Mouse (Mus musculus): ENCODE measurements around the gene Myo15.
"Not testable (repeated sequence)": the region's sequence is repeated elsewhere in the genome, so short reads cannot be mapped to it uniquely, and the experiment has no call there.

Gene Myo15

DNA sequence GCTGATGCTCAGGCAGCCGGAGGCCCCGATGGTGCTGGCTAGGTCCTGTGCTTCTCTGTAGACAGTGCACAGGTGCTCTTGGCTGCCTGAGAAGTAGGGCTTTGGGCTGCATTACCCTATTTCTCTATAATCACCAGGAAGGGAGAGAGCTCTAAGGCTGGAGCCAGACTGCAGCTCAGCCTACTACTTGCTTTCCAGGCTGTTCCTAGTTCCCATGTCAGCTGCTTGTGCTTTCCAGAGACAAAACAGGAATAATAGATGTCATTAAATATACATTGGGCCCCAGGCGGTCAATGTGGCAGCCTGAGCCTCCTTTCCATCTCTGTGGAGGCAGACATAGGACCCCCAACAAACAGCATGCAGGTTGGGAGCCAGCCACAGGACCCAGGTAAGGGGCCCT, at the start of gene Myo15:
TSS of gene Myo15 (plus strand) at position 301 of the 400 bp plus-strand sequence.
- no peak for DNase-seq

DNA sequence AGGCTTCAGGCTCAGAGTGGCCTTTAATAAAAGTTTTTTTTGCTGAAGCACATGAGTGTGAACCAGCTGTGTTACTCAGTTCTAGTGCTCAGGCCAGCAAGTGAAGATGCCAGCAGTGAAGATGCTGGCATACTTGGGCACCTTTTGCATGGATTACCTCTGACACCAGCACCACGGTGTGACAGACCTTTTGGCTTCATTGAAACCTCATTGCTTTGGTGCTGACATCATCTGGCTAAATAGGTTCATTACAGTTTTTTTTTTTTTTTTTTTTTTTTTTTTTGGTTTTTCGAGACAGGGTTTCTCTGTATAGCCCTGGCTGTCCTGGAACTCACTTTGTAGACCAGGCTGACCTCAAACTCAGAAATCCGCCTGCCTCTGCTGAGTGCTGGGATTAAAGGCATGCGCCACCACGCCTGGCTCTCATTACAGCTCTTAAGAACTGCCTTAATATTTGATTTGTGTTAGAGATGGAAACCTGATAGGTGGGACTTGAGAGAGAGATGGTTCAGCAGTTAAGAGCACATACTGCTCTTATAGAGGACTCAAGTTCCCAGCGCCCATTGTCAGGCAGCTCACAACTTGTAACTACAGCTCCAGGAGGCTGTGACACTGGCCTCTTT, 47.0 kb upstream of the Myo15 start:
- no peak for DNase-seq

DNA sequence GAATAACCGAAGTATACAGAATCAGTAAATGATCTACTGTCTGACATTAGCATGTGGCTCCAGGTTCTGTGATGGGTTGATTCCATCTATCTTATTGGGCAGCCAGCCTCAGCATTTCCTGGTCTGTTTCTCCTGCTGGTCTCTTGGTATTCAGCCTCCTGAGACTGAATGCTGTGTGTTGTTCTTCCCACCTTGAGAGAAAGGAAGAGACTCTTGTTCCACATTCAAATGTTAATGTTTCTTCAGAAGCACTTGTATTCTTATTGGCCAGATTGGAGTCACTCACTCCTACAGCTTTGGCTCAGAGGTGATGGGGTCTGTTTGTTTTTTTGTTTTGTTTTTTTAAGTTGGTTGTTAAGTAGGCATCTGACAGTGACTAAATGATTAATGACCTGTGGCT, 46.1 kb upstream of the Myo15 start:
- no peak for DNase-seq

DNA sequence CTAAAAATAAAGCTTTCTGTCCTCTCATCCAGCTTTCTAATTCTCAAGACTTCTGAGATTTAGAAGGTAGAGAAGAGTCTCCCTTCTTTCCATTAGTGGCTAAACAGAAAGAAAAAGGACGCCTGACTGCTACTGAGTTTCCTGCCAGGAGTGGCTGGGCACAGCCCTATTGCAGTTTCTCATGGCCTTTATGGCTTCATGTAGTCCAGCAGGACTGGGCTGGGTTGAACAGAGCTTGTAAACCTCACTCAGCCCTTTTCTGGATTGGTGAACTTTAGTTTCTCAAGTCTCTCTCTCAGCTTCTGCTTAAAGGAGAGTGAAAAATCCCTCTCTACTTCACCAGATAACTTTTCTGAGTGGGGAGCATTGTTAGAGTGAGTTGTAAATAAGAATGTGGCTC, 42.7 kb upstream of the Myo15 start:
- DNase-seq: no peak

DNA sequence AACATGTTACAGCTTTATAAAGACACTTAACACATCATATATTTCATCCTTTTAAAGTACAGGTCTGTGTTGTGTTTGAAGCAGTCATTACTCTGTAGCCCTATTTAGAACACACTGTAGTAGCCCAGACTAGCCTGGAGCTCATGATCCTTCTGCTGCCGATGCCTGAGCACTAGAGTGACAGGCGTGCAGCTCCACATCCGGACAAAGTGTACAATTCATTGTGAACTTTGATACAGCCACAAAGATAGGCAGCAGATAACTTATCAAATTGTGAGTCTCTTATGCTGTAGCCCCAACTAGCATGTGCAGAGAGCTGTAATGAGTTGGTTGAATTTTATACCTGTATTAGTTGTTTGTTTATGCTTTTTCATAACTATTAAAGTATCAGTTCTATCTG, 41.5 kb upstream of the Myo15 start:
- no peak for DNase-seq

DNA sequence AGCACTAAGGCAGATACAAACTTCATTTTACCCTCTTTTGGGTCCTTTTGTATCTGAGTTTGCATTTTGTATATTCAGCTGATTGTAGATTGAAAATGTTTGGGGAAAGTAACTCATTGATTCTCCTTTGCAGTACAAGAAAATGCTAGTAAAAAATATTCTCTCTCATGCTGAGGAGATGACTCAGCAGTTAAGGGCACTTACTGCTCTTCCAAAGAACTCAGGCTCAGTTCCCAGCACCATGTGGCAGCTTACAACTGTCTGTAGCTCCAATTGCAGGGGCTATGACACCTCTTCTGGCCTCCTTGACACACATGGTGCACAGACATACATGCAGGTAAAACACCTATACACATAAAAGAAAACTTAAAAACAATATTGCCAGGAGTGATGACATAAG, 35.6 kb upstream of the Myo15 start:
- no peak for DNase-seq

DNA sequence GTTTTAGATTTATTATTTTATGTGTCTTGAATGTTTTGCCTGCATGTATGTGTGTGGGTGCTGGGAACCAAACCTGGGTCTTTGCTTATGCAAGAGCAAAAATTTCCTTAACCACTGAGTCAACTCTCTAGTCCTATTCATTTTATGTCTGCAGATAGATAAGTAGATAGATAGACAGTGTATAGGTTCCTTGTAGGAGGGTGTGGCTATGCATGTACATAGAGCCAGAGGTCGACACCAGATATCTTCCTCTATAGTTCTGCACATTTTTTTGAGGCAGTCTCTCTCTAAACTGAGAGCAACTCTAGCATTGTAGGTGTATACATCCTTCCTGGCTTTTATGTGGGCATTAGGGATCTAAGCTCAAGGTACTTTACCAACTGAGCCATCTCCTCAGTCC, 34.0 kb upstream of the Myo15 start:
- DNase-seq: no peak

DNA sequence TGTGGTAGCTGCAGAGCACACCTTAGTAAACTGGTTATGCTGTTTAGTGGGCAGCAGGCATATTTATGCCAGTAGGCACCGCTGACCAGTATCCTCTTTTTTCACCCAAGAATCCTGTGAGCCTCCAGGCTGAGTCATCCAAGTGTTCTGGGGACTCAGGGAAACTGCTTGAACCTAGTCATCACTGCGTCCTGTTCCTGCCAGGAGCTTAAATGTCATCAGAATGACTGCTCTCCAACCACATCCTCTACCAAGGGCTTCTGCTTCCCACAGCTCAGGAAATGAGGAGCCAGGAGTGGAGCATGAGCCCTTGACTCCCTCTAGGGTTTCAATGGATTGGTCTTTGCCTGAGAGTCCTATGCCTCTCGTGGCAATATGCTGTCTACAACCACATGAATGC, 32.5 kb upstream of the Myo15 start:
- no peak for DNase-seq

DNA sequence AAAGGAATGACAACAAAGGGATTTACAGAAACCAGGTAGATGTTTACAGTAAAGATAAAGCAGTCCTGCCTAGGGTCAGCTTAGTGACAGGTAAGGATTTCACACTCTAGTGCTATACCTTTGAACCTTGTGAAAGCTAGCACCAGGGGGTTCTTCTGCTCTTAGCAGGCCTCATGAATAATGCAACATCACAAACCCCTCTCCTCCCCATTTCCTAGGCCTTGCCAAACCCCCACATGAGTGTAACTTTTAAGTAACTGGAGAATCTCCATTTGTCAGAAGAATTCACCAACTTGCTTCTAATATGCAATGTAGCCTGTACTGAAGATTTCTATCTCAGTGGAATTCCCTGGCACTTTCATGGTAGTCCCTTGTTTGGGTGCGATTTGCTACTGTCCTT, 29.5 kb upstream of the Myo15 start:
- DNase-seq: not testable (repeated sequence)

DNA sequence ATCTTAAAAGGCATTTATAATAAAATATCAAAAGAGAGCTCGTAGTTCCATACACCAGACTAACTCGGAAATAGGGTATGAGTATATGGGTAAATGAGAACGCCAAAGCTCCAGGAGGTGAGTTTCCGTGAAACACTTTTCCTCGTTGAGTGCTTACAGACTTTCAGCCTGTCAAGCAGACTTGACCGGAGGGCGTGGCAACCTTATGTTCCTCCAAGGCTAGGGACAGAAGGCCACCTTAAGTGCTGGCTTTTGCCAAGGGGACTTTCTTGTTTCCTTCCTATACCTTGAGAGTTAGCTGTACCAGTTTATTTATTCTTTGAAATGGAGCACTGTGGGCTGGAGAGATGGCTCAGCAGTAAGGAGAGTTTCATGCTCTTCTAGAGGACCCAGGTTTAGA, 29.0 kb upstream of the Myo15 start:
- no peak for DNase-seq

DNA sequence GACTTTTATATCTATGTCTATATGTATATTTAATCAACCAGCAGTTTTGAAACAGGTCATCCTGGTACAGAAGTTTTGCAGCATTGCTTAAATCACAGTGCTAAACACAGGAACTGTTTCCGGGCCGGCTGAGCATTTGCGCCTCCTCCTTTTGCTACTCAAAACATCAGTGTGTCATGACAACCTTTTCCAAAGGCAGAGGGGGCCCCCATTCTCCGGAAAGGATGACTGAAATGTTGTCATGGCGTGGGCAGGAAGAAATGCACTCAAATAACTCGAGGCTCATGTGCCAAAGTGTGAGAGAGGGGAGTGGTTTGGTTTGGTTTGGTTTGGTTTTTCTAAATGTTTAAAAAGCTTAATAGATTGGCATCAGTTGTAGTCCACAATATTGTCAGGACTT, 26.2 kb upstream of the Myo15 start:
- no peak for DNase-seq

DNA sequence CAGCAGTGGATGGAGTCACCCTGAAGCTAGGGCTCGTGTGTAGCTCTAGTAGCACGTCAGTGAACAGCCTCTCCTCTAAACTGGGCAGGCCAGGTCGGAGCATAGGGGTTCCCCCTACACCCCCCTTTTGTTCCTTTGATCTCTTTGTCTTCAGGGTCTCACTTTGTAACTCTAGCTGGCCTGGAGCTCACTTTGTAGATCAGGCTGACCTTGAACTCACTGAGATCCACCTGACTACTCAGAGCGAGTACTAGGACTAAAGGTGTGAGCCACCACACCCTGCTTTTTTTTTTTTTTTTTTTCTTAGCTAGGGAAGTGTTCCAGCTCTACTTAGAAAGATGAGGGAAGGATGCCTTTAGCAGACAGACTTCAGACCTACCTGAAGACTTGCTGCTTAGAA, 25.1 kb upstream of the Myo15 start:
- no peak for DNase-seq

DNA sequence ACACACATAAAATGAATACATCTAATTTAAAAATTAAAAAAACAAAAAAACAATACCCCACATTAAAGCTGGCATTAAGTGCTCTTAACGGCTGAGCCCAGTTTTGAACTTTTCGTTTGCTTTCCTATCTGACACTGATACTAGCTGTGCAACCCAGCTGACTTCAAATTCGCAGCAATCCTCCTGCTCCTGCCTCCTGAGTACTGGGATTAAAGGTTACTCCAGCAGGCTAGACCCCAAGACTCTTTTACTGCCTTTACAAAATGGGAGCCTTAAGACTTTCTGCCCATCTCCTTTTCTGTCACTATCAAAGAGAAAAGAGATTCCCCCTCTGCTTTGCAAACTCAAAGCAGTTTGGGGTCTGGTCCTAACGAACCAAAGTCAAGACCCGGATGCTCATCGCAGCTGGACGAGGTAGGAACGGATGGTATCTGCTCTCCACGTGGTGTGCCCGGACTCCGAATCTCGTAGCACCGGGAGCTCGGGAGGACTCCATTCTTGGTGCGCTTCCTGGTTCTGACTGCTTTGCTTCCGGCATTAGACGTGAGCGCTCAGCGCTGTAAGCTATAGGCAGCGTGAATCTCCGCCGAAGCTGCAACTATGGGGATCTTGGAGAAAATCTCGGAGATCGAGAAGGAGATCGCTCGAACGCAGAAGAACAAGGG, 14.9 kb upstream of the Myo15 start, which contains the start of gene Drg2:
TSS of gene Drg2 (plus strand) at position 512 of the 665 bp plus-strand sequence.
- peak; percentile 89 for DNase-seq

DNA sequence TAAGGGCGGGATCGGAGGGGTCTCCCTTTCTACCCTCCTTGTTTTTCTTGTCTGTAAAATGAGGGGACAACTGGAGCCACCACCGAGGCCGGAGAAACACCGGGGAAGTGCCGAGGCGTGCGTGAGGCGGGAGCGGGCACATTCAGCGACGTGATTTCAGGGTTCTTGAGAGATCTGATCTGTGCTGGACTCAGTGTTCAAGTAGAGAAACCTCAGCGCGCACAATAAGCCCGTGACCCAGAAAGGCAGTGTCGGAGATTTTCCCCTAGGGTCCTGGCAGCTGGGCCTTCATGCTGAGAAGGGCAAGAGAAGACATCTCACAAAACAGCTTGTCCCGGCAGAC, 14.4 kb upstream of the Myo15 start:
- no peak for DNase-seq

DNA sequence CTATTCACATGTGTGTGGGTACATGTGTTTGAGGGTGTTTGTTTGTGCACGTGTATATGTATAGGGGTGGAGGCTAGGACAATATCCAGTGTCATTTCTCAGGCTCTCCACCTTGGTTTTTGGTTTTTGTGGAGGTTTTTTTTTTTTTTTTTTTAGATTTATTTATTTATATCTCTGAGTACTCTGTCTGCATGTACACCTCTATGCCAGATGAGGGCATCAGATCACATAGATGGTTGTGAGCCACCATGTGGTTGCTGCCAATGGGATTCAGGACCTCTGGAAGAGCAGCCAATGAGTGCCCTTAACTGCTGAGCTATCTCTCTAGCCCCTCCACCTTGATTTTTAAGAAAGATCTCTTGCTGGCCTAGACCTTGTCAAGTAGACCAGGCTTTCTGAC, 11.2 kb upstream of the Myo15 start:
- DNase-seq: no peak

DNA sequence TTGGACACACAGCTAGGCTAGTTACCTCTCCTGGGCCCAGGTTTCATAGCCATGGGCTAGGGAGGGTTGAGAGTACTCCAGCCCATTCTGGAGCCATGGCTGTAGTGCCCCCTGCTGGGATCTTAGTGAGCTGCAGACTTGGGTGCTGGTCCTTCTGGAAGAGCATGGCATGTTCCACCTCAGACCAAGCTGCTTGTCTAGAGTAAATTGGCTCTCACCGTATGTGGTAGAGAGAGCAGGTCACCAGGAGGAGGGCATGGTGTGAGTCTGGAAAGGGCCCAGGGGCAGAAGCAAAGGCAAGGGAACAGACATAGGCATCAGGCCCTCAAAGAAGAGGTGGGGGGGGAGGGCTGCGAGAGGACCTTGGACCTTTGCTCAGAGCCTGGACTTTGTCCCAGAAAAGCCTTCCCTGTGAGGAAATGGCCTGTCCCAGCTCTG, 3.2 kb upstream of the Myo15 start:
- peak; percentile 76 for DNase-seq

DNA sequence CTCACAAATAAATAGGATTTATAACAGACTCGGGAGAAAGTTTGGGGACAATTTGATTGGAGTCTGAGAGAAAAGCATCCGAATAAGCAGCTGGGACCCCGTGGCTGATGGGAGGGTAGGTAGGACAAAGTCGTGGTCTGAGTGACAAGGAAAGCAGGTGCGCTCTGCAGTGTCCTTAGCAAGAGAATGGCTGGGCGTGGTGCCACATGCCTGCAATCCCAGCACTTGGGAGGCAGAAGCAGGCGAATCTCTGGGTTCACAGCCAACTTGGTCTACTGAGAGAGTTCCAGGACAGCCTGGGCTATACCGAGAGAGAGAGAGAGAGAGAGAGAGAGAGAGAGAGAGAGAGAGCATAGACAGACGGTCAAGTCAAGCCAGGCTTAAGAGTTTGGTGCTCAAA, 1.6 kb downstream of the Myo15 start:
- DNase-seq: no peak

DNA sequence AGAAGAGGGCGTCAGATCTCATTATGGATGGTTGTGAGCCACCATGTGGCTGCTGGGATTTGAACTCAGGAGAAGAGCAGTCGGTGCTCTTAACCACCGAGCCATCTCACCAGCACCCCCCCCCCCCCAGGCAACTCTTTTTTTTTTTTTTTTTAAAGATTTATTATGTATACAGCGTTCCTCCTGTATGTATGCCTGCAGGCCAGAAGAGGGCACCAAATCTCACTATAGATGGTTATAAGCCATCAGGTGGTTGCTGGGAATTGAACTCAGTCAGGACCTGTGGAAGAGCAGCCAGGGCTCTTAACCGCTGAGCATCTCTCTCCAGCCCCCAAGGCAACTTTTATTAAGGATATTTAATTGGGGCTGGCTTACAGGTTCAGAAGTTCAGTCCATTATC, 5.4 kb downstream of the Myo15 start:
- no peak for DNase-seq

DNA sequence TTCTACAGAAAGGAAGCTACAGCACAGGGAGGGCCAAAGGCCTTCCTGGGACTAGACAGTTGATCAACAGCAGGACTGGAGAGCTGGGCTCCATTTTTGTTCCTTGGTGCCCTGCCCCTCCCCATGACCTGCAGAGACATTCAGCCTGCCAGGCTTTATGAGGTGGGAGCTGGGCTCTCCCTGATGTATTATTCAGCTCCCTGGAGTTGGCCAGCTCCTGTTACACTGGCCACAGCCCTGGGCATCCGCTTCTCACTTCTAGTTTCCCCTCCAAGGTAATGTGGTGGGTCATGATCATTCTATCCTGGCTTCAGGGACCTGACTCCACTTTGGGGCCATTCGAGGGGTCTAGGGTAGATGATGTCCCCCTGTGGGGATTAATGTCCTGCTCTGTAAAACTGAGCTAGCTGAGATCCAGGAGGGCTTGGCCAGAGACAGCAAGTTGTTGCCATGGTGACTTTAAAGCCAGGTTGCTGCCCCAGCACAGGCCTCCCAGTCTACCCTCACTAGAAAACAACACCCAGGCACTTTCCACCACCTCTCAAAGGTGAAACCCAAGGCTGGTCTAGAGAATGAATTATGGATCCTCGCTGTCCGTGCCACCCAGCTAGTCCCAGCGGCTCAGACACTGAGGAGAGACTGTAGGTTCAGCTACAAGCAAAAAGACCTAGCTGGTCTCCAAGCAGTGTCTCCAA, 6.7 kb downstream of the Myo15 start:
- no peak for DNase-seq

DNA sequence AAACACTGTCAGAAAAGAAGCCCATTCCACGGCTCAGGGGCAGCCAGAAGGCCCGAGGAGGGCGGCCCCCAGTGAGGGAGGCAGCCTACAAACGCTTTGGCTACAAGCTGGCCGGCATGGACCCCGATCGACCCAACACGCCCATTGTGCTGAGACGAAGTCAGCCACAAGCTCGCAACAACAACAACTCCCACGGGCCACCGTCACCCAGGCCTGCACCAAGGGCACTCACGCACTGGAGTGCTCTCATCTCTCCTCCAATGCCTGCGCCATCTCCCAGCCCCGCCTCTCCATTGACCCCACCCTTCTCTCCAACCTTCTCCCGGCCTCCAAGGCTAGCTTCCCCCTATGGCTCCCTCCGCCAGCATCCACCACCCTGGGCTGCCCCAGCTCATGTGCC, 9.0 kb downstream of the Myo15 start:
- no peak for DNase-seq

DNA sequence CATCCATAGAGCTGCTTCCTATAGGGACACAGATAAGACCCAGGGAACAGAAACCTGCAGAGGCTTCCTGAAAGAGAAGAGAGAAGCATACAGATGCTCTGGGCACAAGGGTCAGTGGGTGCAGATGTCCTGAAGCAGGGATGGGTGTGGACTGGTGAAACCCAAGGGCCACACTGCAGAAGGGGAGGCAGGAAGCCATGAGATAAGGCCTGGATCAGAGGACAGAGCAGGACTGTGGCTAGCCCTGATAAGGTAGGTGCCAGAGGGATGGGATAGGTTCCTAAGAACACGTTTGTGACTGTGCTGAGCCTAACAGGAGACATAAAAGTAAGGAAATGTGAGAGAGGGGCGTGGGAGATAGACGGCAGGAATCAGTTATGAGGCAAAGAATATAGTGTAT, 17.1 kb downstream of the Myo15 start:
- DNase-seq: no peak

DNA sequence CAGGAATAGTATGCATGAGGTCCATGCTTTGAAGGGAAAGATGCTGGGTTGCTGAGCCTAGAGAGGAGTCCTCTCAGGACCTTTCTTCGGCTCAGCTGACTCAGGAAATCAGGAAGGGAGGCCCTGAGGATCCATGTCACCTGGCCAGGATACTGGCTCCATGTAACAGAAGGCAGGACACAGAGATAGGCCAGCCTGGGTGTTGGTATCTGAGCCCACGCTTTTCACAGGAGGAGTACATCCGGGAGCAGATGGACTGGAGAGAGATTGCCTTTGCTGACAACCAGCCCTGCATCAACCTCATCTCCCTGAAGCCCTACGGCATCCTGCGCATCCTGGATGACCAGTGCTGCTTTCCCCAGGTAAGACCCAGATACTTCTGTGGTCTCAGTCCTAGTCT, 23.6 kb downstream of the Myo15 start:
- DNase-seq: no peak

DNA sequence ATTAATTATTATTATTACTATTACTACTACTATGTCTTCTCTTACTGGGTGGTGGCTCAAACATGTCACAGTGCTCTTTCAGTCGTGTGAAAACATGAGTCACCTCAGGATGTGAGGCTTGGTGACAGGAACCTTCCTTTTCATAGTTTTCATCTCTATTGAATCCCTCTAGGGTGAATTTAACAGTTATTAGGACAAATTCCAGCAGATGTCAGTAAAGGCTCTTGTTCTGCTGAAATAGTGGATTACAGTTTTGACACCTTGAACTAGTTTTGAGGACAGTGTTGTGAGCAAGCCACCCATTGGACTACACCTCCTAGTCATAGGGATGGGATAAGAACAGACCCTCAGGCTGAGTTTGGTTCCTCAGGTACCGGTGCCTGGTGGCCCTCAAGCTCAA, 26.6 kb downstream of the Myo15 start:
- no peak for DNase-seq

DNA sequence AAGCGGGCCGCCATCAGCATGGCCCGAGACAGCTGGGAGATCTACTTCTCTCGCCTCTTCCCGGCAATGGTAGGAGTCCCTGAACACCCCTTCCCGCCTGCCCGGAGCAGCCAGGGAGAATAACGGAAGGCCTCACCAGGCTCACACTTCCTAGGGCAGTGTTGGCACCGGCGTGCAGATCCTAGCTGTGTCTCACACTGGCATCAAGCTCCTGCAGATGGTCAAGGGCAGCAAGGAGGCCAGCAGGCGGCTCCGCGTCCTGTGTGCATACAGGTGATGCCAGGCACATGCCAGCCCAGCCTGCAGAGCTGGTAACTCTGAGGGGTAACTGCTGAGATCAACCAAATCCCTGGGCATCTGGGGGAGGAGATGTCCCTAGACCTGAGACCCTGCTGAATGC, 38.1 kb downstream of the Myo15 start:
- no peak for DNase-seq

DNA sequence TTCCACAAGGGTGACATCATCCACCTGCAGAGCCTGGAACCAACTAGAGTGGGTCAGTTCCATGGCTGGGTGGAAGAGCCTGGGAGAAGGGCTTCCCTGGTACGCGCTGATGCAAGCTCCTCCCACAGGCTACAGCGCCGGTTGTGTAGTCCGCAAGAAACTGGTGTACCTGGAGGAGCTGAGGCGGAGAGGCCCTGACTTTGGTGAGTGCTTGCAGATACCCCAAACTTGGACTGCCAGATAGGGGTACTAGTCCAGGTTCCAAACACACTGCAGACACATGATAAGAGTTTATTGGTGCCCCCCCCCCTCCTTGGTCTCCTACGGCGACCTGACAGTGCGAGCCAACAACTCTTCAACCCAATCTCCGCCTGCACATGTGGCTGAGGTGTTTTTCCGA, 39.8 kb downstream of the Myo15 start:
- peak; percentile 16 for DNase-seq

All from kidney, adult 18-20 months (tissue).